Mouse (Mus musculus) lung, embryonic 16.5 days (tissue): ENCODE results near the gene Hspa14. TPM values are rescaled to one million over a fixed set of nuclear protein-coding genes. Genes with fewer than 3 reads are reported as not detected.
A peak's percentile ranks its signal among the peaks of the same experiment; 100 is the strongest.

Source experiments
- ATAC-seq: fragments of 200-750 bp; cut with Nextera tagmentation; 2 replicates; pipeline ENCODE4 v1.8.0; 2017; ENCODE audit warnings: low read depth, mild to moderate bottlenecking, moderate library complexity
- H3K27ac ChIP-seq: fragments of 300-500 bp; sonication (generic); 2 replicates; pipeline ENCODE4 v1.5.1; 2014; ENCODE audit warnings: mild to moderate bottlenecking, control low read depth, low read length
- H3K27me3 ChIP-seq: fragments of 300-500 bp; sonication (generic); 2 replicates; pipeline ENCODE4 v1.6.1; 2014; ENCODE audit warnings: low read depth, low read length, mixed read lengths; ENCODE audit not compliant: control insufficient read depth, insufficient read depth
- H3K36me3 ChIP-seq: fragments of 300-500 bp; sonication (generic); 2 replicates; pipeline ENCODE4 v1.6.1; 2014; ENCODE audit warnings: low read length; ENCODE audit not compliant: control insufficient read depth, insufficient read depth
- H3K4me1 ChIP-seq: fragments of 300-500 bp; sonication (generic); replicated peaks from 2 replicates; pipeline ENCODE4 v1.6.1; 2014; ENCODE audit warnings: low read length, mixed read lengths; ENCODE audit not compliant: control insufficient read depth, insufficient read depth
- H3K4me2 ChIP-seq: fragments of 300-500 bp; sonication (generic); 2 replicates; pipeline ENCODE4 v1.6.1; 2014; ENCODE audit warnings: low read depth, low read length, control low read depth
- H3K4me3 ChIP-seq: fragments of 300-500 bp; sonication (generic); 2 replicates; pipeline ENCODE4 v1.5.1; 2014; ENCODE audit warnings: mild to moderate bottlenecking, low read length, control low read depth
- H3K9ac ChIP-seq: fragments of 300-500 bp; sonication (generic); 2 replicates; pipeline ENCODE4 v1.6.1; 2014; ENCODE audit warnings: low read length, control low read depth
- H3K9me3 ChIP-seq: fragments of 300-500 bp; sonication (generic); 2 replicates; pipeline ENCODE4 v1.6.1; 2016; ENCODE audit warnings: low read length; ENCODE audit not compliant: control insufficient read depth
- WGBS: fragments of 180-500 bp; shearing (Covaris S2); extraction: QIAGEN DNeasy Blood & Tissue Kit; methylation state at CpG from one replicate; pipeline ENCODE4 v1.1.7; 2014; 5-methylcytosine and 5-hydroxymethylcytosine counted together
- polyA plus RNA-seq: library from polyadenylated mRNA; unstranded; fragments of >200 nt; fragmentation: Nextera tagmentation; extraction: Ambion mirVana; gene quantifications from 2 replicates; pipeline ENCODE4 v1.2.1, GENCODE M21; 2015

Hspa14 gene
- 98.6 and 107 TPM in 2 replicates for polyA plus RNA-seq

- Histone ChIP-seq H3K4me2 (peak within 1 kb of the TSS; percentile 86), H3K27ac (peak within 1 kb of the TSS; percentile 73), H3K4me3 (peak within 1 kb of the TSS; percentile 89), H3K36me3 (peaks cover 16% of the 10 kb centered on the region), H3K27me3 (no peaks in the 10 kb centered on the region), H3K9ac (peak within 1 kb of the TSS; percentile 91), H3K9me3 (no peaks in the 10 kb centered on the region), H3K4me1 (peaks cover 13% of the 10 kb centered on the region)
- ATAC-seq = peak; percentile 100
- under 1% methylated on average over 58 of the region's 60 CpGs for WGBS
Observed at GRCm38 (mm10) chr2:3512552-3513454, at the start of gene Hspa14, which contains the start of the genes Gm45902 and Cdnf. Gene Hspa14 (minus strand): TSS chr2:3512814. Gene Gm45902 (minus strand): TSS chr2:3512790. Gene Cdnf (plus strand): TSS chr2:3513030.

- Histone ChIP-seq H3K9ac (no peak overlapping the region), H3K4me3 (no peak overlapping the region), H3K4me1 (peaks cover 5% of the 10 kb centered on the region; the same call in 1 of the 2 replicates), H3K4me2 (no peak overlapping the region), H3K27ac (no peak overlapping the region), H3K36me3 (no peaks in the 10 kb centered on the region), H3K9me3 (no peaks in the 10 kb centered on the region), H3K27me3 (no peaks in the 10 kb centered on the region)
- 2% methylated on average over 4 of the region's 4 CpGs for WGBS
- ATAC-seq = no peak
Observed at GRCm38 (mm10) chr2:3546588-3546987, 34.0 kb upstream of the Hspa14 start.

GRCm38 (mm10) chr2:3546055-3546454 is 33.4 kb upstream of the Hspa14 start:
- Histone ChIP-seq H3K4me2 (no peak overlapping the region), H3K9ac (no peak overlapping the region), H3K9me3 (no peaks in the 10 kb centered on the region), H3K4me3 (no peak overlapping the region), H3K27me3 (no peaks in the 10 kb centered on the region), H3K4me1 (peaks cover 6% of the 10 kb centered on the region; the same call in 1 of the 2 replicates), H3K36me3 (no peaks in the 10 kb centered on the region), H3K27ac (no peak overlapping the region)
- ATAC-seq = no peak
- 53% methylated on average over 2 of the region's 2 CpGs for WGBS

- Histone ChIP-seq H3K4me2 (no peak overlapping the region), H3K36me3 (no peaks in the 10 kb centered on the region), H3K9ac (no peak overlapping the region), H3K4me1 (peaks cover 6% of the 10 kb centered on the region; the same call in 1 of the 2 replicates), H3K27ac (no peak overlapping the region), H3K27me3 (no peaks in the 10 kb centered on the region), H3K4me3 (no peak overlapping the region), H3K9me3 (no peaks in the 10 kb centered on the region)
- no peak for ATAC-seq
- WGBS = 44% methylated on average over 9 of the region's 9 CpGs
Observed at GRCm38 (mm10) chr2:3541307-3542079, 28.9 kb upstream of the Hspa14 start.

- H3K27ac ChIP-seq = no peak overlapping the region
- H3K4me3 ChIP-seq = no peak overlapping the region
- ATAC-seq = no peak
- no peaks in the 10 kb centered on the region for H3K4me1 ChIP-seq
- H3K9ac ChIP-seq = no peak overlapping the region
- WGBS = 74% methylated on average over 6 of the region's 6 CpGs
- H3K9me3 ChIP-seq = no peaks in the 10 kb centered on the region
- no peaks in the 10 kb centered on the region for H3K36me3 ChIP-seq
- H3K4me2 ChIP-seq = no peak overlapping the region
- no peaks in the 10 kb centered on the region for H3K27me3 ChIP-seq
Observed at GRCm38 (mm10) chr2:3526288-3526687, 13.7 kb upstream of the Hspa14 start.

GRCm38 (mm10) chr2:3522558-3522957 is 9.9 kb upstream of the Hspa14 start:
- Histone ChIP-seq H3K9me3 (no peaks in the 10 kb centered on the region), H3K4me2 (no peak overlapping the region), H3K27ac (no peak overlapping the region), H3K9ac (no peak overlapping the region), H3K4me3 (no peak overlapping the region), H3K36me3 (no peaks in the 10 kb centered on the region), H3K4me1 (no peaks in the 10 kb centered on the region), H3K27me3 (no peaks in the 10 kb centered on the region)
- no peak for ATAC-seq
- 66% methylated on average over 4 of the region's 4 CpGs for WGBS

- Histone ChIP-seq H3K27ac (peak overlapping the region; percentile 73), H3K4me3 (peak overlapping the region; percentile 89), H3K9ac (peak overlapping the region; percentile 91), H3K36me3 (peaks cover 19% of the 10 kb centered on the region), H3K4me1 (peaks cover 13% of the 10 kb centered on the region), H3K4me2 (peak overlapping the region; percentile 86), H3K9me3 (no peaks in the 10 kb centered on the region), H3K27me3 (no peaks in the 10 kb centered on the region)
- no peak; the same call in 1 of the 2 replicates for ATAC-seq
- WGBS = under 1% methylated on average over 15 of the region's 15 CpGs
Observed at GRCm38 (mm10) chr2:3512076-3512475, 538 bp downstream of the Hspa14 start.

GRCm38 (mm10) chr2:3500886-3501285 is 11.7 kb downstream of the Hspa14 start:
- Histone ChIP-seq H3K4me2 (no peak overlapping the region), H3K4me3 (no peak overlapping the region), H3K27ac (no peak overlapping the region), H3K9me3 (no peaks in the 10 kb centered on the region), H3K4me1 (no peaks in the 10 kb centered on the region), H3K9ac (no peak overlapping the region), H3K36me3 (peaks cover 30% of the 10 kb centered on the region), H3K27me3 (no peaks in the 10 kb centered on the region)
- WGBS = 92% methylated on average over 5 of the region's 5 CpGs
- no peak for ATAC-seq

- no peaks in the 10 kb centered on the region for H3K4me1 ChIP-seq
- no peak overlapping the region for H3K4me2 ChIP-seq
- H3K36me3 ChIP-seq = peaks cover 35% of the 10 kb centered on the region
- no peak for ATAC-seq
- WGBS = 89% methylated on average over 6 of the region's 6 CpGs
- H3K4me3 ChIP-seq = no peak overlapping the region
- H3K9ac ChIP-seq = no peak overlapping the region
- H3K9me3 ChIP-seq = no peaks in the 10 kb centered on the region
- H3K27me3 ChIP-seq = no peaks in the 10 kb centered on the region
- no peak overlapping the region for H3K27ac ChIP-seq
Observed at GRCm38 (mm10) chr2:3499543-3499942, 13.1 kb downstream of the Hspa14 start.
